Mouse (Mus musculus) liver, adult 2 months (tissue): ENCODE measurements around the gene Tpo. TPM values are rescaled to one million over a fixed set of nuclear protein-coding genes. Genes with fewer than 3 reads are reported as not detected.
A peak's percentile ranks its signal among the peaks of the same experiment; 100 is the strongest.

Experiments used
- DNase-seq: peaks from one replicate; pipeline ENCODE4 v3.0.0-alpha.2; 2011; ENCODE audit warnings: low read depth, low spot score; ENCODE audit errors: extremely low read depth
- H3K27ac ChIP-seq: fragments of 200-500 bp; replicated peaks from 2 replicates; pipeline ENCODE4 v1.5.1; 2012; ENCODE audit warnings: low read depth, mild to moderate bottlenecking, control low read depth, inconsistent platforms, low read length; ENCODE audit not compliant: insufficient read depth
- H3K27me3 ChIP-seq: fragments of 200-500 bp; 2 replicates; pipeline ENCODE4 v1.6.1; 2012; ENCODE audit warnings: mild to moderate bottlenecking, moderate library complexity, low read length, inconsistent platforms; ENCODE audit not compliant: control insufficient read depth, insufficient read depth
- H3K36me3 ChIP-seq: fragments of 200-500 bp; 2 replicates; pipeline ENCODE4 v1.6.1; 2012; ENCODE audit warnings: low read length, inconsistent platforms; ENCODE audit not compliant: control insufficient read depth, insufficient read depth
- H3K4me1 ChIP-seq: fragments of 200-500 bp; 2 replicates; pipeline ENCODE4 v1.6.1; 2011; ENCODE audit warnings: low read length; ENCODE audit not compliant: control insufficient read depth, insufficient read depth
- H3K4me3 ChIP-seq: fragments of 200-500 bp; 2 replicates; pipeline ENCODE4 v1.5.1; 2011; ENCODE audit warnings: low read depth, mild to moderate bottlenecking, control low read depth, low read length, moderate library complexity; ENCODE audit not compliant: insufficient read depth
- H3K79me2 ChIP-seq: fragments of 200-500 bp; 2 replicates; pipeline ENCODE4 v1.6.1; 2012; ENCODE audit warnings: inconsistent platforms, mild to moderate bottlenecking, low read length, moderate library complexity; ENCODE audit not compliant: control insufficient read depth, insufficient read depth
- H3K9ac ChIP-seq: fragments of 200-500 bp; 2 replicates; pipeline ENCODE4 v1.6.1; 2012; ENCODE audit warnings: low read depth, mild to moderate bottlenecking, control low read depth, inconsistent platforms, low read length
- CTCF ChIP-seq: fragments of 200-500 bp; IDR thresholded peaks from 2 replicates; pipeline ENCODE4 v1.5.1; 2011; ENCODE audit warnings: low read depth, low read length, control low read depth
- POLR2A ChIP-seq: fragments of 200-500 bp; IDR thresholded peaks from 2 replicates; pipeline ENCODE4 v1.6.1; 2011; ENCODE audit warnings: low read length, control low read depth; ENCODE audit not compliant: insufficient read depth; ENCODE audit errors: extremely low read depth
- WGBS: fragments of 180-500 bp; shearing (Covaris S2); methylation state at CpG from one replicate; pipeline ENCODE4 v1.1.7; 2018; 5-methylcytosine and 5-hydroxymethylcytosine counted together
- polyA plus RNA-seq: library from polyadenylated mRNA; depleted of rRNA; stranded (reverse); fragments of >200 nt; gene quantifications from 2 replicates; pipeline ENCODE4 v1.2.3, GENCODE M21; 2012
- total RNA-seq: library from RNA; depleted of rRNA; stranded (reverse); fragments of >200 nt; gene quantifications from 2 replicates; pipeline ENCODE4 v1.2.3, GENCODE M21; 2014

Tpo gene
- total and polyA plus RNA-seq, 2 experiments, result not detected

- Histone ChIP-seq H3K79me2 (no peaks in the 10 kb centered on the region), H3K9ac (no peak overlapping the region), H3K36me3 (no peaks in the 10 kb centered on the region), H3K27me3 (no peaks in the 10 kb centered on the region), H3K4me3 (no peak overlapping the region), H3K4me1 (no peaks in the 10 kb centered on the region), H3K27ac (no peak overlapping the region)
- DNase-seq, result no peak
- TF ChIP-seq POLR2A, result no peak
- TF ChIP-seq CTCF, result no peak
Observed at GRCm38 (mm10) chr12:30035841-30036568, 96.4 kb downstream of the Tpo start.

GRCm38 (mm10) chr12:30035406-30035805 is 97.0 kb downstream of the Tpo start:
- 34% methylated on average over 1 of the region's 1 CpGs for WGBS
- no peaks in the 10 kb centered on the region for H3K27me3 ChIP-seq
- TF ChIP-seq CTCF, result no peak
- no peak for TF ChIP-seq POLR2A
- no peaks in the 10 kb centered on the region for H3K4me1 ChIP-seq
- no peak overlapping the region for H3K4me3 ChIP-seq
- H3K36me3 ChIP-seq, result no peaks in the 10 kb centered on the region
- H3K79me2 ChIP-seq, result no peaks in the 10 kb centered on the region
- no peak overlapping the region for H3K27ac ChIP-seq
- H3K9ac ChIP-seq, result no peak overlapping the region
- DNase-seq, result no peak

GRCm38 (mm10) chr12:30034681-30035080 is 97.7 kb downstream of the Tpo start:
- 91% methylated on average over 5 of the region's 5 CpGs for WGBS
- H3K4me3 ChIP-seq, result no peak overlapping the region
- H3K27ac ChIP-seq, result no peak overlapping the region
- no peak for DNase-seq
- H3K27me3 ChIP-seq, result no peaks in the 10 kb centered on the region
- no peaks in the 10 kb centered on the region for H3K36me3 ChIP-seq
- no peak for TF ChIP-seq POLR2A
- no peak for TF ChIP-seq CTCF
- H3K79me2 ChIP-seq, result no peaks in the 10 kb centered on the region
- H3K4me1 ChIP-seq, result no peaks in the 10 kb centered on the region
- no peak overlapping the region for H3K9ac ChIP-seq

- no peak overlapping the region for H3K27ac ChIP-seq
- no peaks in the 10 kb centered on the region for H3K36me3 ChIP-seq
- whole genome bisulfite sequencing, result 66% methylated on average over 5 of the region's 5 CpGs
- H3K4me3 ChIP-seq, result no peak overlapping the region
- no peak for DNase-seq
- no peak overlapping the region for H3K9ac ChIP-seq
- TF ChIP-seq POLR2A (no peak), CTCF (no peak)
- H3K27me3 ChIP-seq, result no peaks in the 10 kb centered on the region
- H3K4me1 ChIP-seq, result no peaks in the 10 kb centered on the region
- H3K79me2 ChIP-seq, result no peaks in the 10 kb centered on the region
Observed at GRCm38 (mm10) chr12:30030571-30030970, 101.9 kb downstream of the Tpo start.

GRCm38 (mm10) chr12:30029111-30029510 is 103.3 kb downstream of the Tpo start:
- TF ChIP-seq POLR2A (no peak), CTCF (no peak)
- Histone ChIP-seq H3K79me2 (no peaks in the 10 kb centered on the region), H3K4me3 (no peak overlapping the region), H3K27me3 (no peaks in the 10 kb centered on the region), H3K36me3 (no peaks in the 10 kb centered on the region), H3K27ac (no peak overlapping the region), H3K9ac (no peak overlapping the region), H3K4me1 (no peaks in the 10 kb centered on the region)
- DNase-seq, result no peak
- WGBS, result 88% methylated on average over 1 of the region's 1 CpGs

GRCm38 (mm10) chr12:30027721-30028340 is 104.6 kb downstream of the Tpo start:
- no peaks in the 10 kb centered on the region; the same call in 1 of the 2 replicates for H3K4me1 ChIP-seq
- no peaks in the 10 kb centered on the region for H3K36me3 ChIP-seq
- DNase-seq, result peak; percentile 45
- H3K27ac ChIP-seq, result no peak overlapping the region
- TF ChIP-seq POLR2A, result no peak
- TF ChIP-seq CTCF, result no peak
- WGBS, result 47% methylated on average over 3 of the region's 3 CpGs
- no peak overlapping the region for H3K9ac ChIP-seq
- H3K27me3 ChIP-seq, result no peaks in the 10 kb centered on the region
- H3K4me3 ChIP-seq, result no peak overlapping the region
- no peaks in the 10 kb centered on the region for H3K79me2 ChIP-seq
